Mouse (Mus musculus) midbrain, embryonic 10.5 days (tissue): Measurements from ENCODE around the gene Gm7030. TPM values are rescaled to one million over a fixed set of nuclear protein-coding genes. Genes with fewer than 3 reads are reported as not detected.
"Not testable (repeated sequence)": the region's sequence is repeated elsewhere in the genome, so short reads cannot be mapped to it uniquely, and the experiment has no call there.

Experiments
- DNase-seq: peaks from one replicate; pipeline ENCODE4 v3.0.0-alpha.2; 2017; ENCODE audit warnings: low spot score
- H3K27ac ChIP-seq: fragments of 300-500 bp; sonication (generic); replicated peaks from 2 replicates; pipeline ENCODE4 v1.5.1; 2016; ENCODE audit warnings: mild to moderate bottlenecking
- H3K27me3 ChIP-seq: fragments of 300-500 bp; sonication (generic); 2 replicates; pipeline ENCODE4 v1.6.1; 2016; ENCODE audit warnings: low read depth, mild to moderate bottlenecking; ENCODE audit not compliant: poor library complexity, severe bottlenecking
- H3K36me3 ChIP-seq: fragments of 300-500 bp; sonication (generic); 2 replicates; pipeline ENCODE4 v1.6.1; 2016; ENCODE audit warnings: mild to moderate bottlenecking, moderate library complexity
- H3K4me1 ChIP-seq: fragments of 300-500 bp; sonication (generic); 2 replicates; pipeline ENCODE4 v1.6.1; 2016
- H3K4me3 ChIP-seq: fragments of 300-500 bp; sonication (generic); 2 replicates; pipeline ENCODE4 v1.5.1; 2016; ENCODE audit warnings: mild to moderate bottlenecking, moderate library complexity
- H3K9me3 ChIP-seq: fragments of 300-500 bp; sonication (generic); replicated peaks from 2 replicates; pipeline ENCODE4 v1.6.1; 2016; ENCODE audit warnings: mild to moderate bottlenecking
- WGBS: fragments of 180-500 bp; shearing (Covaris S2); methylation state at CpG from one replicate; pipeline ENCODE4 v1.1.7; 2016; 5-methylcytosine and 5-hydroxymethylcytosine counted together
- polyA plus RNA-seq: library from polyadenylated mRNA; unstranded; fragments of >200 nt; fragmentation: Nextera tagmentation; extraction: Ambion mirVana; gene quantifications from 2 replicates; pipeline ENCODE4 v1.2.1, GENCODE M21; 2016

Gene Gm7030
- polyA plus RNA-seq = not detected in 2 replicates

GRCm38 (mm10) chr17:36128968-36129817 is at the start of gene Gm7030:
Gene Gm7030 (minus strand): TSS chr17:36129425.
- not testable (repeated sequence) for DNase-seq, H3K4me3 ChIP-seq, H3K27ac ChIP-seq

DNA sequence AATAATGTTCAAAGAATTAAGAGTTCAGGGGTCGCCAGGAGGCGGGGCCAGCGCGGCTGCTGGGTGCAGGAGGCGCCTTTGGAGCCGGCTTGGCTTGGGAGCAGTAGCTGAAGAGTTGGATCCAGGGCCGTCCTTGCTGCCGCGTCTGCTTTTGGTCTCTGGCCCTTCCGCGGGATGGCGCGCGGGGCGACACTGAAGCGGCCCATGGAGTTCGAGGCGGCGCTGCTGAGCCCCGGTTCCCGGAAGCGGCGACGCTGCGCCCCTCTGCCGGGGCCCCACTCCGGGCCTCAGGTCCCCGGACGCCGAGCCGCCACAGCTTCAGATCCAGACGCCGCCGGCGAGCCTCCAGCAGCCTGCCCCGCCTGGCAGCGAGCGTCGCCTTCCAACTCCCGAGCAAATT is 49.7 kb upstream of the Gm7030 start:
- not testable (repeated sequence) for H3K4me1 ChIP-seq, H3K36me3 ChIP-seq, H3K9me3 ChIP-seq
- Histone ChIP-seq H3K27me3 (peaks cover 59% of the 10 kb centered on the region), H3K27ac (0 out of 2 replicates have a peak overlapping the region, but pooled peaks have one; percentile 20), H3K4me3 (peak overlapping the region; percentile 51)
- 0% methylated on average over 40 of the region's 40 CpGs for WGBS
- DNase-seq = peak; percentile 64

More at GRCm38 (mm10) chr17:36128968-36129817, at the start of gene Gm7030:
- H3K36me3 ChIP-seq, H3K4me1 ChIP-seq, H3K9me3 ChIP-seq: not testable (repeated sequence)
- WGBS = 23% methylated on average over 26 of the region's 28 CpGs
- peaks cover 30% of the 10 kb centered on the region for H3K27me3 ChIP-seq

- not testable (repeated sequence) for DNase-seq, H3K27ac ChIP-seq
- WGBS = no CpG with 5 or more reads among the region's 2 CpGs
These were observed 46.9 kb upstream of the Gm7030 start for GRCm38 (mm10) chr17:36176132-36176531.

DNA sequence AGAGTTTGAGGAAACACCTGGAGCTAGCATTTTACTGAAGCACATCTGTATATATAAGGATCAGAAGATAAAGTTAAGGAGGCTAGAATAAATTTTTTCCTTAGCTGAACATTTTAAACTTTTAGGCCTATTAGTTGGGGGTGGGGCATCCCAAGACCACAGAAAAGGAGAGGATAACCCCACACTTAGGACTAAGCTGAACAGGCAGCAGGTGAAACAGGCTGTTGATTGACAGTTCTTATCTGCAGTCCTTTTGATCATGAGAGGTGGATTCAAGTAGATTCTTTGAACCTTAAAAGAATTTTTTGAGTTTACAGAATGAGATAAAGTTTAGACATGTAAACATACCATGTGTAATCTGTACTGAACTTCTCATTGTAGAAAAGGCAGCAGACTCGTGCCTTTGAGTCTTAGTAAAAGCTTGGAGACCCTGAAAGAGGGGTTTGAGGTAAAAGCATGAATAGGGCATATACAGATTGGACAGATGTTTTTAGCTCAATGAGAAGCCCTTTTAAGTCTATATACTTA is 41.1 kb upstream of the Gm7030 start:
- H3K4me1 ChIP-seq = peaks cover 10% of the 10 kb centered on the region
- no peak overlapping the region for H3K27ac ChIP-seq
- peaks cover 4% of the 10 kb centered on the region; the same call in 1 of the 2 replicates for H3K9me3 ChIP-seq
- no peak for DNase-seq
- H3K4me3 ChIP-seq = no peak overlapping the region
- H3K27me3 ChIP-seq = peaks cover 59% of the 10 kb centered on the region
- 58% methylated on average over 1 of the region's 1 CpGs for WGBS
- no peaks in the 10 kb centered on the region for H3K36me3 ChIP-seq

More at GRCm38 (mm10) chr17:36176132-36176531, 46.9 kb upstream of the Gm7030 start:
- H3K4me3 ChIP-seq, H3K4me1 ChIP-seq, H3K9me3 ChIP-seq, H3K36me3 ChIP-seq: not testable (repeated sequence)
- peaks cover 38% of the 10 kb centered on the region for H3K27me3 ChIP-seq

- H3K9me3 ChIP-seq = peaks cover 4% of the 10 kb centered on the region; the same call in 1 of the 2 replicates
- H3K4me3 ChIP-seq = no peak overlapping the region
- DNase-seq = no peak
- H3K4me1 ChIP-seq = peaks cover 10% of the 10 kb centered on the region
- no peak overlapping the region for H3K27ac ChIP-seq
- H3K36me3 ChIP-seq = no peaks in the 10 kb centered on the region
- H3K27me3 ChIP-seq = peaks cover 65% of the 10 kb centered on the region
These were observed 40.5 kb upstream of the Gm7030 start for GRCm38 (mm10) chr17:36169753-36170152.

- H3K4me1 ChIP-seq, H3K4me3 ChIP-seq, DNase-seq, H3K36me3 ChIP-seq, H3K27ac ChIP-seq, H3K9me3 ChIP-seq: not testable (repeated sequence)
- H3K27me3 ChIP-seq = peaks cover 71% of the 10 kb centered on the region
- WGBS = 38% methylated on average over 1 of the region's 1 CpGs
These were observed 39.9 kb upstream of the Gm7030 start for GRCm38 (mm10) chr17:36169094-36169493.

- WGBS = 1% methylated on average over 63 of the region's 63 CpGs
- Histone ChIP-seq H3K36me3 (no peaks in the 10 kb centered on the region), H3K4me3 (peak within 1 kb of the TSS; percentile 37), H3K27ac (no peak within 1 kb of the TSS), H3K4me1 (peaks cover 10% of the 10 kb centered on the region), H3K9me3 (peaks cover 4% of the 10 kb centered on the region; the same call in 1 of the 2 replicates), H3K27me3 (peaks cover 81% of the 10 kb centered on the region)
- DNase-seq = peak; percentile 30
These were observed 38.9 kb upstream of the Gm7030 start, which contains the start of gene Gm8909 for GRCm38 (mm10) chr17:36168039-36168652. Gene Gm8909 (minus strand): TSS chr17:36168537.

DNA sequence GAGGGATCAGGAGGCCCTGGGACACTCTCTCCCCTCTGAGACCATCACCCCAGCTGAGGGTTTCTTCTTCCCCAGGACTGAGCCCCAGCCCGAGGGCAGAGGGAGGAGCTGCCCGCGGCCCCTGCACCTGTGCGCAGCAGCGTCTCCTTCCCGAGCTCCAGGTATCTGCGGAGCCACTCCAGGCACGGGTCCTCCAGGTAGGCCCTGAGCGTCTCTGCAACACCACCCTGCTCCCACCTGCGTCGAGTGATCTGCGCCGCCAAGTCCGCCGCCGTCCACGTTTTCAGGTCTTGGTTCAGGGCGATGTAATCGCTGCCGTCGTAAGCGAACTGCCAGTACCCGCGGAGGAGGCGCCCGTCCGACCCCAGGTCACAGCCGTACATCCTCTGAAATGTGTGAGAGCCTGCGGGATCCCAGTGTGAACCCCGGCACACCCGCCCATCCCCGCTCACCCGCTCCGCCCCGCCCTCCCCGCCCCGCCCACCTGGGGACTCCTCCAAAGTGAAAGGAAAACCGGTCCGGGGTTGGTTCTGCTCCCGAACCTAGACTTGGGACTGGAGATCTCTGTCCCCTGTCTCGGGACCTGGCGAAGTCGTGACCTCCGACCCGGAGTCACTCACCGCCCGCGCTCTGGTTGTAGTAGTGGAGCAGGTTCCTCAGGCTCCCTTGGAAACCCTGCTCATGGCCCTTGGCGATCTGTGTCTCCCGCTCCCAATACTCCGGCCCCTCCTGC is 38.2 kb upstream of the Gm7030 start:
- Histone ChIP-seq H3K27ac (no peak overlapping the region), H3K27me3 (peaks cover 88% of the 10 kb centered on the region), H3K36me3 (no peaks in the 10 kb centered on the region), H3K9me3 (peaks cover 4% of the 10 kb centered on the region; the same call in 1 of the 2 replicates), H3K4me3 (peak overlapping the region; percentile 37), H3K4me1 (peaks cover 10% of the 10 kb centered on the region)
- peak; percentile 28 for DNase-seq
- WGBS = 1% methylated on average over 51 of the region's 51 CpGs

DNA sequence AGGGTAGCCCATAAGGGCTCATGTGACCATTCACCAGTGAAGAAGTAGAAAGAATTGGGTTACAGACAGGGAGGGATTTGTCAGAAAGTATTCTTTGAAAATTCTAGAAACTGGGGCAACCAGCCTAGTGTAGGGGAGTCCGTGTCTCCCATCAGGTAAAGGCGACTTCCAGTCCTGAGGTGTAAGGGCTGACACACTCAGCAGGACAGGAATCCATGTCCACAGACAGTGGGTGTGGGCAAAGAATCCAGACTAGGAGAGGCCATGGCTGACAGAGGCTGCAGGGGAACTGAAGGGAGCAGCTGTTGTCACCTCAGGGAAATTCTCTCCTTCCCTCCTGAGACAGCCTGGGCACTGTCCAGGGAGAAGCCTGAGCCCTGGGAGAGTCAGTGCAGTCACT is 37.7 kb upstream of the Gm7030 start:
- WGBS = 16% methylated on average over 2 of the region's 2 CpGs
- DNase-seq, H3K36me3 ChIP-seq, H3K27ac ChIP-seq, H3K9me3 ChIP-seq, H3K4me3 ChIP-seq, H3K4me1 ChIP-seq: not testable (repeated sequence)
- H3K27me3 ChIP-seq = peaks cover 93% of the 10 kb centered on the region

GRCm38 (mm10) chr17:36161129-36162051 is 32.2 kb upstream of the Gm7030 start:
- peaks cover 98% of the 10 kb centered on the region for H3K27me3 ChIP-seq
- H3K27ac ChIP-seq = no peak overlapping the region
- H3K4me3 ChIP-seq = peak overlapping the region; percentile 33
- WGBS = 2% methylated on average over 56 of the region's 56 CpGs
- no peaks in the 10 kb centered on the region for H3K36me3 ChIP-seq
- peaks cover 12% of the 10 kb centered on the region for H3K4me1 ChIP-seq
- no peaks in the 10 kb centered on the region for H3K9me3 ChIP-seq
- DNase-seq = peak; percentile 32

- WGBS = 9% methylated on average over 11 of the region's 11 CpGs
- not testable (repeated sequence) for H3K9me3 ChIP-seq, DNase-seq, H3K36me3 ChIP-seq, H3K27ac ChIP-seq
- H3K4me3 ChIP-seq = peak overlapping the region; percentile 47; the same call in 1 of the 2 replicates
- peaks cover 12% of the 10 kb centered on the region for H3K4me1 ChIP-seq
- H3K27me3 ChIP-seq = peaks cover 97% of the 10 kb centered on the region
These were observed 29.0 kb upstream of the Gm7030 start for GRCm38 (mm10) chr17:36158264-36158663.
